Mouse (Mus musculus): ENCODE results near the gene Gkap1. TPM values are rescaled to one million over a fixed set of nuclear protein-coding genes. Genes with fewer than 3 reads are reported as not detected.

The Gkap1 gene
- polyA plus RNA-seq, 1 experiment from 2014 or later, result 48.5 TPM

DNA sequence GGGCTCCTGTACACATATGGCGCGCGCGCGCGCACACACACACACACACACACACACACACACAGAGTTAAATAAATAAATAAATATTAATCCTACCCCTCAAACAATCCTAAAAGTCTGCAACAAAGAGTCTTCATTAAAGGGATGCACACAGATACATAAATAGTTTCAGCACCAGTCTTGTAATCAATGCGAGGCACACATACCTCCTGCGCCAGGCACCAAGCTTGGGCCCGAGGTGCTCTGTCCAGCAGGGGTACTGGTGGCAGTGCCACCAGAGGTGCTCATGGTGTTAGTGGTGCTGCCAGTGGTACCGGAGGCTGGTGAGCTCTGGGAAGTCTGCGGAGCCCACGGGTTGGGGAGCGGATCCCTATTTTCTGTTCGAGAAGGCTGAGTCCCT is 84.0 kb downstream of the Gkap1 start:
- Histone ChIP-seq H3K27me3 (ENCODE audit: control insufficient read depth, insufficient read depth, low read length) (no peaks in the 10 kb centered on the region), H3K36me3 (ENCODE audit: control insufficient read depth, insufficient read depth, low read length) (peaks cover 3% of the 10 kb centered on the region; the same call in 1 of the 2 replicates), H3K9me3 (ENCODE audit: control insufficient read depth, low read length) (no peaks in the 10 kb centered on the region), H3K9ac (ENCODE audit: low read length) (no peak overlapping the region), H3K27ac (ENCODE audit: low read depth, low read length) (no peak overlapping the region), H3K4me2 (ENCODE audit: low read depth, low read length, severe bottlenecking) (no peak overlapping the region), H3K4me3 (ENCODE audit: low read depth, low read length) (no peak overlapping the region), H3K4me1 (replicated peaks; ENCODE audit: control insufficient read depth, insufficient read depth, low read length) (no peaks in the 10 kb centered on the region)
- DNase-seq (ENCODE audit: low spot score), result no peak
- ATAC-seq (replicated peaks; ENCODE audit: low FRiP score), result no peak
- 99% methylated on average over 14 of the region's 14 CpGs for WGBS

DNA sequence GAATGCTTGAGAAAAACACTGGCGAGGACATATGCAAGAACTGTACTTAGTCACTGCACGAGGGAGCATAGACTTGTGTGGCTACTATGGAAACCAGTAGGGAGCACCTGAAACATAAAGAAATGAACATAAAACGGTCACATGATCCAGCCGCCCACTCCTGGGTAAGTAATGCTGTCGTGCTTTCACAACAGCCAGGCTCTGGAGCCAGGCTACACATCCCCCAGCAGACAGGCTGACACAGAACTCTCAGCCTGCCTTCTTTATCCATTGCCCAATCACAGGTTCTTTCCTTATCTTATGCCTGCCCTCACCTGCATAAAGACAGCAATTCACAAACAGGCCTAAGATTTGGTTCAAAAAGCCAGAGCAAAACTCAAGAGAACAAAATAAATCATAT is 86.0 kb downstream of the Gkap1 start:
- WGBS, result 88% methylated on average over 5 of the region's 5 CpGs

DNA sequence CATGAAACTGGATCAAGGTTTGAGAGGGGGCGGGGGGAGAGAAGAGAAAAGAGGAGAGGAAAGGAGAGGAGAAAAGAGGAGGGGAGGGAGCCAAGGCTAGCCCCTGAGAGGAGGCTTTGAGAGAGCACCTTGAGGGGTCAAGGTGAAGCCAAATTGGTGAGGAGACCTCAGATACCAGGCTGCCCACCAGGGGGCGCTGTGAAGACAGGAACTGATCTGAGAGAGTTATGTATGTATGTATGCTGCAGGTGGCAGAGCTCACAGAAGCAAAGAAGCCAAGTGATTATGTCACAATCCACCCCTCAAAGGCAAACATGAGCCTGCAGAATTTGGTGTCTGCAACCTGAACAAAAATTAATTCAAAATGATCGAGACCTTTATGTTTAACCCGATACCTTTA is 87.1 kb downstream of the Gkap1 start:
- H3K4me2 ChIP-seq (ENCODE audit: low read depth, low read length, severe bottlenecking), result no peak overlapping the region
- DNase-seq (ENCODE audit: low spot score) (peak; percentile 92), ATAC-seq (replicated peaks; ENCODE audit: low FRiP score) (no peak)
- no peaks in the 10 kb centered on the region for H3K4me1 ChIP-seq (replicated peaks; ENCODE audit: control insufficient read depth, insufficient read depth, low read length)
- no peaks in the 10 kb centered on the region for H3K27me3 ChIP-seq (ENCODE audit: control insufficient read depth, insufficient read depth, low read length)
- peaks cover 6% of the 10 kb centered on the region; the same call in 1 of the 2 replicates for H3K36me3 ChIP-seq (ENCODE audit: control insufficient read depth, insufficient read depth, low read length)
- H3K27ac ChIP-seq (ENCODE audit: low read depth, low read length), result no peak overlapping the region
- WGBS, result 61% methylated on average over 4 of the region's 4 CpGs
- no peak overlapping the region for H3K9ac ChIP-seq (ENCODE audit: low read length)
- no peak overlapping the region for H3K4me3 ChIP-seq (ENCODE audit: low read depth, low read length)
- H3K9me3 ChIP-seq (ENCODE audit: control insufficient read depth, low read length), result no peaks in the 10 kb centered on the region

More for the DNA sequence above, 86.0 kb downstream of the Gkap1 start:
- Histone ChIP-seq H3K27me3 (ENCODE audit: control insufficient read depth, insufficient read depth, low read length) (no peaks in the 10 kb centered on the region), H3K9ac (ENCODE audit: low read length) (no peak overlapping the region), H3K27ac (ENCODE audit: low read depth, low read length) (no peak overlapping the region), H3K4me1 (replicated peaks; ENCODE audit: control insufficient read depth, insufficient read depth, low read length) (no peaks in the 10 kb centered on the region), H3K4me3 (ENCODE audit: low read depth, low read length) (no peak overlapping the region), H3K4me2 (ENCODE audit: low read depth, low read length, severe bottlenecking) (no peak overlapping the region), H3K9me3 (ENCODE audit: control insufficient read depth, low read length) (no peaks in the 10 kb centered on the region), H3K36me3 (ENCODE audit: control insufficient read depth, insufficient read depth, low read length) (peaks cover 3% of the 10 kb centered on the region; the same call in 1 of the 2 replicates)
- no peak for ATAC-seq (replicated peaks; ENCODE audit: low FRiP score)
- no peak for DNase-seq (ENCODE audit: low spot score)

DNA sequence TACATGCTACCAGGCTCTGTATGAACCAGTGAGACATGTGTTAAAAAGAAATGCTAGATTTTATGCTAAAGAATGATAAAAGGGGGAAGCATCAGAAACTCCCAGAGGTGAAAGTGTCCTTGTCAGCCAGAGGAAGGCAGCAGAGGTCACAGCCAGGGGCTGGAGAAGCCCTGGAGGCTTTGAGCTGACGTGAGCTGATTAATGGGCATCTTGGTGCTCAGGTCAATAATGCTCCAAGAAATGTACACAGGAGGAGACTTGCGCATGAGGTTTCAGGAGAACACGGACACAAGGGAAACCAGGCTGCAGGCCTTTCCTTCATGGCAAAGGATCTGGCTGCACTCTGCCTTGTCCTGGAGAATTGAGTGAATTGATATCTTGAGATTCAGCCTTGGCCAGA is 87.7 kb downstream of the Gkap1 start:
- 86% methylated on average over 3 of the region's 3 CpGs for WGBS
- no peaks in the 10 kb centered on the region for H3K4me1 ChIP-seq (replicated peaks; ENCODE audit: control insufficient read depth, insufficient read depth, low read length)
- no peaks in the 10 kb centered on the region for H3K9me3 ChIP-seq (ENCODE audit: control insufficient read depth, low read length)
- H3K4me3 ChIP-seq (ENCODE audit: low read depth, low read length), result no peak overlapping the region
- peaks cover 6% of the 10 kb centered on the region; the same call in 1 of the 2 replicates for H3K36me3 ChIP-seq (ENCODE audit: control insufficient read depth, insufficient read depth, low read length)
- no peak overlapping the region for H3K27ac ChIP-seq (ENCODE audit: low read depth, low read length)
- no peak overlapping the region for H3K4me2 ChIP-seq (ENCODE audit: low read depth, low read length, severe bottlenecking)
- no peaks in the 10 kb centered on the region for H3K27me3 ChIP-seq (ENCODE audit: control insufficient read depth, insufficient read depth, low read length)
- DNase-seq (ENCODE audit: low spot score) (no peak), ATAC-seq (replicated peaks; ENCODE audit: low FRiP score) (no peak)
- H3K9ac ChIP-seq (ENCODE audit: low read length), result no peak overlapping the region

DNA sequence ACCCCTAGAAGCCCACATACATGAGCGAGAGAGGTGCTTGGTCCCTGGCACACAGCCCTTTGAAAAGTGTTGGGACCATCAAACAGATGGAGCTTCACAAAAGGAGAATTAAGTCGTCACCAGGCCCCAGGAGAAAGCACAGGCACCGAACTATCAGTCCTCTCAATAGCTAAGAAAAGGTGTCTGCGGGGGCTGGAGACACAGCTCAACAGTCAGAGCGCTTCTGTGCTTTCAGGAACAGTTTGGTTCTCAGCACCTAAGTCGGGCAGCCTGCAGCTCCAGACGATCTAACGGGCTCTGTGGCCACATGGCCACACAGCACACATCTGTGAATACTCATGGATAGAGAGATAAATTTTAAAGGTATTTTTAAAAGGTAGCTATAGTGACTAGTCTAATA is 89.2 kb downstream of the Gkap1 start:
- Histone ChIP-seq H3K27ac (ENCODE audit: low read depth, low read length) (no peak overlapping the region), H3K36me3 (ENCODE audit: control insufficient read depth, insufficient read depth, low read length) (peaks cover 5% of the 10 kb centered on the region; the same call in 1 of the 2 replicates), H3K4me2 (ENCODE audit: low read depth, low read length, severe bottlenecking) (no peak overlapping the region), H3K4me1 (replicated peaks; ENCODE audit: control insufficient read depth, insufficient read depth, low read length) (no peaks in the 10 kb centered on the region), H3K9ac (ENCODE audit: low read length) (no peak overlapping the region), H3K4me3 (ENCODE audit: low read depth, low read length) (no peak overlapping the region), H3K9me3 (ENCODE audit: control insufficient read depth, low read length) (no peaks in the 10 kb centered on the region), H3K27me3 (ENCODE audit: control insufficient read depth, insufficient read depth, low read length) (no peaks in the 10 kb centered on the region)
- DNase-seq (ENCODE audit: low spot score) (no peak), ATAC-seq (replicated peaks; ENCODE audit: low FRiP score) (no peak)
- 89% methylated on average over 8 of the region's 8 CpGs for WGBS

DNA sequence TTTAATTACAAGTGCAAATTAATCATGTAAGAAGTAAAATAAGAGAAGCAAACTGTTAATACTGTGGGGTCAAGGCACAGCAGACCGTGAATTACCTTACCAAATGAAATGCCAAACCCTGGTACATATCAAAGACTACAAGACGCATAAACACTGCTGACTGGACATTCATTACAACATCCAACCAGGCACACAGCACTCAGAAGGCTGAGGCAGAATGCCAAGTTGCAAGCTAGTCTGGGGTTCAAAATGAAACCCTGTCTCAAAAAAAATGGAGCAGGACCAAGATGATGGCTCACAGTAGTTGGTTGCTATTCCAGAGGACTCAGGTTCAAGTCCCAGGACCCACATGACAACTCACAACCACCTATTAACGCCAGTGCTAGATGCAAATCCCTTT is 91.4 kb downstream of the Gkap1 start:
- H3K27me3 ChIP-seq (ENCODE audit: control insufficient read depth, insufficient read depth, low read length), result no peaks in the 10 kb centered on the region
- H3K4me2 ChIP-seq (ENCODE audit: low read depth, low read length, severe bottlenecking), result no peak overlapping the region
- ATAC-seq (replicated peaks; ENCODE audit: low FRiP score) (no peak), DNase-seq (ENCODE audit: low spot score) (no peak)
- no peak overlapping the region for H3K4me3 ChIP-seq (ENCODE audit: low read depth, low read length)
- 88% methylated on average over 3 of the region's 3 CpGs for WGBS
- H3K9ac ChIP-seq (ENCODE audit: low read length), result no peak overlapping the region
- H3K27ac ChIP-seq (ENCODE audit: low read depth, low read length), result no peak overlapping the region
- peaks cover 6% of the 10 kb centered on the region; the same call in 1 of the 2 replicates for H3K36me3 ChIP-seq (ENCODE audit: control insufficient read depth, insufficient read depth, low read length)
- no peaks in the 10 kb centered on the region for H3K9me3 ChIP-seq (ENCODE audit: control insufficient read depth, low read length)
- no peaks in the 10 kb centered on the region for H3K4me1 ChIP-seq (replicated peaks; ENCODE audit: control insufficient read depth, insufficient read depth, low read length)

Small RNA genes lying within 50 kb of the gene (microRNA-seq; reads per million reads assigned to microRNA genes)
- not detected for gene Mir6369 (ENCODE audit: insufficient number of aligned reads)

Other genes starting within 250 kb of the Gkap1 start
- 3.1 TPM in 2 replicates for gene Klhl3, start 162.1 kb downstream of the Gkap1 start, polyA plus RNA-seq (2014; fragmentation: Nextera tagmentation; extraction: Ambion mirVana)
- 50.5 and 51.2 TPM in 2 replicates for gene Hnrnpa0, start 147.1 kb downstream of the Gkap1 start, polyA plus RNA-seq (2014; fragmentation: Nextera tagmentation; extraction: Ambion mirVana)
- 41.6 and 45.8 TPM in 2 replicates for gene Idnk, start 118.0 kb downstream of the Gkap1 start, polyA plus RNA-seq (2014; fragmentation: Nextera tagmentation; extraction: Ambion mirVana)
- gene Ubqln1, start 60.0 kb downstream of the Gkap1 start, polyA plus RNA-seq (2014; fragmentation: Nextera tagmentation; extraction: Ambion mirVana), result 153 and 158 TPM in 2 replicates
- 1.3 and 1.7 TPM in 2 replicates for gene Kif27, start 83.4 kb upstream of the Gkap1 start, polyA plus RNA-seq (2014; fragmentation: Nextera tagmentation; extraction: Ambion mirVana)
- 27.6 and 30.7 TPM in 2 replicates for gene 2210016F16Rik, start 109.5 kb upstream of the Gkap1 start, polyA plus RNA-seq (2014; fragmentation: Nextera tagmentation; extraction: Ambion mirVana)
- 35.9 and 40.9 TPM in 2 replicates for gene Rmi1, start 126.5 kb upstream of the Gkap1 start, polyA plus RNA-seq (2014; fragmentation: Nextera tagmentation; extraction: Ambion mirVana)
- 2,577 and 2,646 TPM in 2 replicates for gene Hnrnpk, start 127.6 kb upstream of the Gkap1 start, polyA plus RNA-seq (2014; fragmentation: Nextera tagmentation; extraction: Ambion mirVana)

Data from forebrain, embryonic 11.5 days (tissue).